Mouse (Mus musculus) cerebellum, postnatal 4 days (tissue): ENCODE data around the gene Lhcgr.

Experiments used
- DNase-seq, 2 experiments: peaks; one replicate each; pipeline ENCODE4 v3.0.0; 2022; ENCODE audit warnings: low spot score in 2 of 2, mixed read lengths in 1 of 2

Gene Lhcgr

DNA sequence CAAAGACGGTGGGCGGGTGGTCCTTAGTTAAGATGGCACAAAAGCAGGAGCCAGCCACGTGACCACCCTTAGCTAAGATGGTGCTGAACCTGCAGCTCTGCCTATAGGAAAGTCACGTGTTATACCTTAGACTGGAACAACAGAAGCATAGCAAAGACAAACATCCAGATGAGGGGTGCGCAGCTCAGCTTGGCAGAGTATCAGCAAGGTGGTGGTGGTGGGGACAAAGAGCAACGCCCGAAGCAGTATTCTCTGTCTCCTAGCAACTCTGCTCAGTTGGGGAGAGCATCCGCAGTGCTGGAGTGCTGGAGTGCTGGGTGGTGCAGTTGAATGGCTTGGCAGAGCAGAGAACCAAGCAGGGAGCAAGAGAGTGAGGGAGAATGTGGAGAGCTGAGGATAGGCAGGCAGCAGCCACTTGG lies 85.5 kb downstream of the Lhcgr start:
- DNase-seq, result no peak

DNA sequence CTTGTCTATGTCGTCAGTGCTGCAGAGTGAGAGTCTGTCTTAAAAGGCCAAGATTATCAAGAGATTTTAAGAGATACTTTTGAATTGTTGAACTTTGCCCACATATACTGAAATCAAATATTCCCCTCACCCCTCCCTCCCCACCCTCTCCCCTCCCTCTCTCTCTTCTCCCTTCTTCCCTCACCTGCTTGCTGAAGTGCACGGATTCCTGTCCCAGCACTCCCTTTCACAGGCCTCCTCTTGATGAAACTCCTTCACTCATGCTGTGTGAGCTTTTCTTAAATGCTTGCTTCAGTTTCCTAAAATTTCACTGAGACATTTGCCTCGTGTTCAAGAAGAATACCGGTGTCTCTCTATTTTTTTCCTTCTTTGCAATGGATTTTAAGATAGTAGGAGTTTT lies 88.7 kb downstream of the Lhcgr start:
- no peak for DNase-seq

DNA sequence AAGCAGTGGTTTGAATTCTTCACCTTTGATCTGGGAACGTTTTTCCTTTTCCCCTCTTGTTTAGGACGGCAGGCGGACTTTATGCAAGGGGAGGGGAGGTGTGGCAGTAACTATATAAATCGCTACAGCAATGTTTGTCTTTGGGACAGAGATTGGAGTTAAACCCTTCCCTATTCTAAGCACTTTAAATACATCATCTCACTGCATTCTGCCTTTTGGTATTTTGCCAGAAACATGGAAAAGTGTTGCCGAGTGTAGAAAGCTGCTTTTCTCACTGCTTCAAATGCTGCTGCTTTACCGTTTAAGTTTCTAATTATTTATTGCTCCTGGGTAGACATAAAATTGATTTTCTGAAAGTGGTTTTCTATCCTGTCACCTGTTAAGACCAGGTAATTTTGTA lies 89.4 kb downstream of the Lhcgr start:
- no peak for DNase-seq

DNA sequence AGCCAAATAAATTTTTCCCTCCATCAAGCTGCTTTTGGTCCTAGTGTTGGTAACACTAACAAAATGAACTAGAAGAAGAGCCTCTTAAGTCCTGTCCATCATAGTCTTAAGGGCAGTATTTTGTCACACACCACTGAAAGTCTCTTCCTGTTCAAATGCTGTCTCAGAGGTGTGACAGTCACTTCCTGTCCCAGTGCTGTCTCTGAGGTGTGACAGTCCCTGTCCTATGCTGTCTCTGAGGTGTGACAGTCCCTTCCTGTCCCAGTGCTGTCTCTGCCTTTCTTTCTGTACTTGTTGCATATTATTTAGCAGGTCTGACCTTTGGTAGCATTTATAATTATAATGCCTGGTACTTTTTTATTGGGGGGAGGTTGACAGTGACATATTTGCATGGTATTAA lies 90.9 kb downstream of the Lhcgr start:
- no peak for DNase-seq

DNA sequence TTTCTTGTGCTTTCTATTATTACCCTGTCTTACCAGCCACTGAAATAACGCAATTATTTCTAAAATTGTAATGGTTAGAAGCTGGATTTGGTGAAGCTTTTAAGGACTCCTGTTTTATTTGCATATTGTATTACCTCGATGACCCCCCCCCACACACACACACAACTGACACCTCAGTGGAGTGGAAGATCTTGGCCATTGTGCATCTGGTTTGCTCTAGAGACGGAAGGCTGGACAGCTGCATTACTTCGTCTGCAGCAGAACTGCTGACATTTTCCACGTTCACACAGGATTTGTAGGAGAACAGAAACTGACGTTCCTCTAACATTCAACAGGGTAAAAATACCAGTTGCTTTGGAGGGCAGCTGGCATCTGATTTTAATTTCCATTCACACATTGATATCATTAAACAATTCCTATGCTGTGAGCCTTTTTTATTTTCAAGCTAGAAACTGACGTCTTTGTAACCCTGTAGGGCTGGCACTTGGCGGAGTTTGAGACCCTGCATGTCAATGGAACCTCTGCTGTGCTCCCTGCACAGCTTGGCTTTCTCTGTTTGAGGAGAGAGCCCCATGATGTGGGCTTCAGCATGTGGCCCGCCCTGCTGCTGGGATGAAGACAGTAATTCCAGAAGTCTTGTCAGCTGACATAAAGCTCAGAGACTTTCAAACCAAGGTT lies 95.0 kb downstream of the Lhcgr start:
- no peak for DNase-seq

DNA sequence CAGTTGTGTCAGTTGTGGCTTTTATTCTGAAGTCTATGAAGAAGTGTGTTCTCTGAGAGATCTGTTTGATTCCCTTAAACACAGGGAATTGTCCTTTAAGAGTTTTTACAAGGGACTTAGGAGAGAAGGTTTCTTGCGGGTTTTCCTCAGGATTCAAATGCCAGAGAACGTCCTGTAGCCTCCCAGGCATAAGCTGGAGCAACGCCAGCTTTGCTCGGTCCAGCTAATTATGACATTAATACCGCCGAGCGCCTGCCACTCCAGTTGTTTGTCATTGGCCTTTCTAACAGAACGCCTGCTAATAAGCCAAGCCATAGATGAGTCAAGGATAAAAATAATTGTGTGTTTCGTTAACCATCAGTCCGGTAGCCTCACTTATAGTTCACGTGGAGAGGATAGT lies 103.6 kb downstream of the Lhcgr start:
- no peak for DNase-seq

DNA sequence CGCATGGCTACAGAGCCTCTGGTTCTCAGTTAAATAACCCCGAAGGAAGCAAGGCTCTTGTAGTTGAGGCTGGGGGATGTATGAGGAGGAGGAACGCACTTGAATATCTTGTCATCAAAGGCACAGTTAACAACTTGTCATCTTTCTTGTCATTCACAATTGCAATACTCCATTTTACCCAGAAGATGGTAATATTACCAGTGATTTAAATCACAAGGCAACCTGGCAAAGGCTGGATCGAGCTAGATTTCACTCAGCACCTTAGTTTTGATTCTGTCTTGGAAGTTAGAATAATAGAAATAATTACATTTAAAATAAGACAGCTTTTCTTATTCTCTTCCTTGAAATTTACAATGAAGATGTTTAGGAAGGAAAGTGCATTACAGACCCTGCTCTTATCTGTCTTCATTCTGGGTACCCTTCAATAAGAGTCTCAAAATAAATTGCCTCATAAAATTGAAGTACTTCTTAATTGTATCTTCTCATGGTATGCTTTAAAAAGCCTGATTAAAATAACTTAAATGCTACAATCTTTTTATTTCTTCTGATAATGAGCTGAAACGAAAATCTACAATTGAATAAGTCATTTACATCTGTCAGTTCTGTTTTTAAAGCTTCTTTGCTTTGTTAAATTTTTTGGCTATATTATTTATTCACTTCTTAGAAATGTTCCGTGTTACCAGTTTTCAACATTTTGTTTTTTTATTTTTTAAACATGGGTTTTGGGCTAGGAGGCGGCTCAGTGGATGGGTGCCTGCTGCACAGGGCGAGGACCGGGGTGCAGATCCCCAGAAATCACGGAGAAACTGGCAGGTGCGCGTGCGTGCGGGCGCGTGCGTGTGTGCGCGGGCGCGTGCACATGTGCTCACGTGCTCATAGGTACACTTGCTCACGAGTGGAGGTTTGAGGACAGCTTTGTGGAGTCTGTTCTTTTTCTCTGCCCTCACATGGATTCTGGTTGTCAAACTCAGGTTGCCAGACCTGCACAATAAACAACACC lies 116.2 kb downstream of the Lhcgr start:
- no peak for DNase-seq

DNA sequence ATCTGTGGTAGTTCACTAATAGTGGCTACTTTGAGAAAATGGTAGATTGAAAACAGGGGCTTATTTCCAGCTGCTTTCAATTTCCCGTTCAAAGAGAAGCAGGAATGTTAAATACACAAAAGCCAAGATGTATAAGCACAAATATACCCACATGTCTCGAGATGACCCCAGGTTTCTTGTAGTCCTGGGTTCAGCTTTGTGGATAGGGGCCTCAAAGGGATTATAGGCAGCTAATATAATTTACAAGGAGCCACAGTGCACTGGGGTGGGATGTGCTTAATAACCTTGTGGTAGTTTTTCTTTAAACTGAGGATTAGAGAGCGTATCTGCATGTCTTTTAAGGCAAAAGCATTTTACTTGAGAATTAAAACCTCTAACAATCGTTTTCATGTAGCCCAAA lies 121.0 kb downstream of the Lhcgr start:
- DNase-seq, result no peak

DNA sequence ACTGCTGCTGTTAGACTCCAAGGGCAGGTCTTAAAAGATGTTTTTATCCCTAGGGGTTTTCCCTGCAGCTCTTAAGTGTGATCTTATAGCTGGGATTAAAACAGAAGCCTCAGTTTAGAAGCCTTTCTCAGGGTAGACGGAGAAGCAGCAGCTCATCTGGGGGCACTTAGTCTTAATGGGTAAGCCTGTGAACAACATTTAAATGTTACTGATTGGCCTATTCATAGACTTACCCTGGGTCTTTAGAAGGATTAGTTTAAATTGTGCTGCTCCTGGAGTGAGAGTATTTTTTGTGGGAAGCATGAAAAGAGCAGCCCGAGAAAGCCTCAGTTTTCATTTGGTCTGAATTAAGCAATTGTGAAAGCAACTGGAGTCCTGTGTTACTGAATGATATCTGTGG lies 121.9 kb downstream of the Lhcgr start:
- no peak for DNase-seq

DNA sequence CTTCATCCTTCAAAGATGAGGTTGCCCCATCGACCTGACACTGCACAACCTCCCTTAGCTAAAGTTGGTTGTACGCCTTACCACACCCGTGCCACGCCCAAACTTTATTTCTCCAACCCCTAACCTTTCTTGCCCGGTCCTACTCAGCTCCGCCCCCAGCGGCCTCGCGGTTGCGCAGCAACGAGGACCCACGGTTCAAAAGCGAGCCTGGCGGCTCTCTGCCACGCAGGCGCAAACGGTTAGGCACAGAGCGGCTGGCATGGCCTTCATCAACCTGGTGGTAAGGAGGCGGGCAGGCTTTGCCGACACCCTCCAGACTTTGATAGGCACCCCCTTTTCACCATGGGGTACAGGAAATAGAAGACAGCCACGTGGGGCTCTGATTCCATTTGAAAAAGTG lies 123.3 kb downstream of the Lhcgr start, which contains the start of gene Gtf2a1l:
TSS of gene Gtf2a1l (plus strand) at position 209 of the 400 bp plus-strand sequence.
- DNase-seq, result peak; percentile 38 to 56
